Mouse (Mus musculus) A20 (cell line): ENCODE data around the gene Gm3500.
"Not testable (repeated sequence)": the region's sequence is repeated elsewhere in the genome, so short reads cannot be mapped to it uniquely, and the experiment has no call there.

Experiments used
- DNase-seq: peaks from one replicate; pipeline ENCODE4 v3.0.0-alpha.2; 2011; ENCODE audit warnings: low read depth, low spot score

The Gm3500 gene

GRCm38 (mm10) chr14:5388949-5389348 is at the start of gene Gm3500:
TSS of gene Gm3500 (minus strand) at chr14:5389049.
- DNase-seq, result not testable (repeated sequence)

DNA sequence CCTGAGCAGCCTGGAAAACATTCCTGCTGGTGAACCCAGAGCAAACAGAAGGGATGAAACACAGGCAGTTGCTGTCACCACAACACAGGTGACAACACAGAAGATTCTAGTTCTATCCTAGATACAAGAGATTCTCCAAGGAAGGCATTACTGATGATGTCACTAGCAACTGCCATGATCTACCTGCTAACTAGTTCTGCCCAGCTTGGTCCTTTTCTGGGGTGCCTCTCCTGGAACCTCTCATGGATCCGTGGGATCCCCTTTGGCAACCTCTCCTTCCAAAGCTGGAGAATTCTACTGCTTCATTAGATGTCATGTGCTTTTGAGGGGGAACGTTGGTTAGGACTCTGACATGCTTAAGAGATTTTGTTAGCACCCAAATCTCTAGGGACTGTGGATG is 54.0 kb downstream of the Gm3500 start, which contains the start of gene Gm3542:
TSS of gene Gm3542 (minus strand) at position 101 of the 400 bp plus-strand sequence.
- DNase-seq, result not testable (repeated sequence)
